Mouse (Mus musculus) retina, embryonic 14.5 days (tissue): ENCODE data around the gene Rhobtb1.

ENCODE experiments used
- DNase-seq: peaks from one replicate; pipeline ENCODE4 v3.0.0-alpha.2; 2015; ENCODE audit warnings: low spot score

Gene Rhobtb1

GRCm38 (mm10) chr10:69275811-69276775 is 124.9 kb downstream of the Rhobtb1 start:
- DNase-seq = no peak

GRCm38 (mm10) chr10:69276920-69277435 is 125.7 kb downstream of the Rhobtb1 start:
- DNase-seq = no peak

GRCm38 (mm10) chr10:69278764-69279606 is 127.8 kb downstream of the Rhobtb1 start:
- no peak for DNase-seq

DNA sequence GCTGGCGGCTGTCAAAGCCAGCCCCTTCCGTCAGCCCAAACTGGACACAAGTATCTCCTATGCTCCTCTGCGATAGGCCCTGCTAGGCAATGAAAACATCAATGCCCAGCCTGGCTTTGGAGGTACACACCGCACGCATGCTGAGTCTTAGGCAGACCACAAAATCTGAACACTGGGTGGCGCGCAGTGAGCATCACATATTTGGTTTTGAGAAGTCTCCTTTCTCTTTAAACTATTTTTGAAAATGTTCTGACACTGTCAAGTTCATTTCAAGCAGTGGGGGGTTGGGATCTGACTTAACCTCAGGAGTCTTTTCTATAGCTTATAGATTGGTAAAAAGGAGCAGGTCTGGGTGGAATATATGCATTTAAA is 128.4 kb downstream of the Rhobtb1 start:
- no peak for DNase-seq

- DNase-seq = no peak
These were observed 135.7 kb downstream of the Rhobtb1 start for GRCm38 (mm10) chr10:69286939-69287338.

DNA sequence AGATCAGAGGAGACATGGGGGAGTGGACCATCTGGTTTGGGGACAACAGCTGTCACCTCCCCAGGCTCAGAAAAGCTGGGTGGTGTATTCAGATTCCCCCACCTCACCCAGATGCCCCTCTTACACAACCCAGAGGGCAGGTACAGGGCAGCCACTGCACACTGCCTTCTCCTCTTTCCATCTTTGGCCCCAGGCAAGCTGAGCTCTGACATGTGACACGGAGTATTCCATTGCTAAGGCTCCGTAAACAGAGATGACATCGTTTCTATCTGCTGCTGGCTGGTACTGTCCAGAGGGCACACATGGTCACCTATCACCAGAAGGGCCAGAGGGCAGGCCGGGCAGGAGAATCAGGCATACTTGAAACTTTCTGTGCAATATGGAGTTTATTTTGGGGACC is 136.9 kb downstream of the Rhobtb1 start:
- DNase-seq = no peak

DNA sequence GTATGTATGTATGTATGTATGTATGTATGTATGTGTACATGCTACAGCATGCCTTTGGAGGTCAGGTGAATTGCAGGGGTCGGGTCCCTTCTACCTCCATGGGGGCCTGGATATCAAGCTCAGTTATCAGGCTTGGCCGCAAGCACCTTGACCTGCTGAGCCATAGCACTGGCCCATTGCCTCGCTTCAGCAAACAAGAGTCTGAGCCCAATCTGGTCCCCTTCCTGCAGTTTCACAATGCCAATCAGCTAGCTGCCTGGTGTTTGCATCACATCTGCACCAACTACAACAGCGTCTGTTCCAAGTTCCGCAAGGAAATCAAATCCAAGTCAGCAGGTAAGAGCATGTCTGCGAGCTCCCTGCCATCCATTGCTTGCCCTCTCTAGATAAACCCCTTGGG is 137.5 kb downstream of the Rhobtb1 start:
- DNase-seq = no peak

GRCm38 (mm10) chr10:69290736-69291135 is 139.5 kb downstream of the Rhobtb1 start:
- no peak for DNase-seq

DNA sequence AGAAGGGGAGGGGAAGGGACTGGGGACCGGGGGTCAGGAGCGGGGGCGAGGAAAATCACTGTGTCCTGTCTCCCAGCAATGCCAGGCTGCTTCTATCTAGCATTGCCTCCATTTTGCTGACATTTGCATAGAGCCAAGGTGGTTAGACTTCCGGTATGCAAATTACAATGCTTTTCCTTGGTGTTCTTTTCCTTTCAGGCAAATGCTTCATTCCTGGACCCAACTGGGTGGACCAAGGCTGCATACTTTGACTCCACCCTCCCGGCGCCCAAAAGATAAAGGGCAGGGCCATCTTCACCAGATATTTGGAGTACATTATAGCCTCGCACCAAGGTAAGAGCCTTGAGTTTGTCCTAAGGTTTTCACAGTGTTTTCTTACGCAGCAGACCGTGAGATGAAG is 144.7 kb downstream of the Rhobtb1 start:
- no peak for DNase-seq

- no peak for DNase-seq
These were observed 148.8 kb downstream of the Rhobtb1 start for GRCm38 (mm10) chr10:69299985-69300384.

DNA sequence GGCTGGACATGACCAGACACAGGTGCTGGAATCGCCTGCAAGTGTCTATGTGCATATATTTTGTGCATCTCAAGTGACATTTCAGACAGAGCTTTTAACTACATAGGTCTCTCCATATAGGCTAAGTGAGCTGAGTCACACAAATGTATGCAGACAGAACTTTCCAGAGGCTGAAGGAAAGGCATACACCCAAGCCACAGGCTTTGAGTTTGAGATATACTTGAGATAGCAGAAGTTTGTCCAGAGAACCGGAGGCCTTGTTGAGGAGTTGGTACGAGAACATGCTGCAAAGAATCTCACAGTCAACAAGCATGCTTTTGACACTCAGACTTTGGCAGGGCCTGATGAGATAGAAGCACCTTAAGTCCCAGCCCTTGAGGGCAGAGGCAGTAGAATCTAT is 151.4 kb downstream of the Rhobtb1 start:
- DNase-seq = no peak

- DNase-seq = no peak
These were observed 153.6 kb downstream of the Rhobtb1 start for GRCm38 (mm10) chr10:69304819-69305218.

DNA sequence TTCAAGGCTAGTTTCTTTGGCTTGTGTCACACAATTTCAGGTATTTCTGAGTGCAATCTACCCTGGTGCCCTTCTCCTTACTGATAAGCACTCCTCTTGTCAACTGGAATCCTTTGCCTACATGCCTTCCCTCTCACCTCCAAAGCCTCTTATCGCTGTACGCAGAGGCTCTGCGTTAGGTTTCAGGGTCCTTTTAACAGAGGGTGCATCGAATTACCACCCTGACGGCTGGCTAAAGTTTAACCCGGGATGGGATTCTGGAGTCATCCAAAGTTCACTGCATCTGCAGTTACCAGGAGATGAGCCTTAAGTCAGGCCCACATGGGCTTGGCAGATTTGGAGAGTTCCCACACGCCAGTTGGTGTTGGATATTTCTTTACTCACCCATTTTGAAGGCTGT is 154.4 kb downstream of the Rhobtb1 start:
- no peak for DNase-seq

- DNase-seq = peak; percentile 57
These were observed 155.0 kb downstream of the Rhobtb1 start for GRCm38 (mm10) chr10:69306205-69306604.

DNA sequence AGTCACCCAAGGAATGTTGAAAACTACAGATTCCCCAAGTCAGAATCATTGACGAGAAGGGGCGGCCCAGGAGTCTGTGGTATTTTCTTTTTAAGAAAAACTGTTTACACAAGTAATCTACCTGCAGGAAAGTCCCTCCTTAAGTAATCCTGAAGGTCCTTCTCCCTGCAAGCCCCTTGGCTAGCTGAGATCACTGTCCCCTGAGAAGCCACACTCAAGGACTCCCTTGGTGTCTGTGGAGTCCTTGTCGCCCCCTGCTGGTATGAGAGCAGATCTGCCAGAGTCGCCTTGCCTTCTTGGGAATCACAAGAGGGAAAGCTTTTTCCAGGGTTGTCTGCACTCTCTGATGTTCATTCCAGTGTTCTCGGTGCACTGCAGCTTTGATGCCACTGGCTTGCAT is 155.8 kb downstream of the Rhobtb1 start:
- DNase-seq = peak; percentile 89

GRCm38 (mm10) chr10:69309109-69309508 is 157.9 kb downstream of the Rhobtb1 start:
- DNase-seq = no peak

DNA sequence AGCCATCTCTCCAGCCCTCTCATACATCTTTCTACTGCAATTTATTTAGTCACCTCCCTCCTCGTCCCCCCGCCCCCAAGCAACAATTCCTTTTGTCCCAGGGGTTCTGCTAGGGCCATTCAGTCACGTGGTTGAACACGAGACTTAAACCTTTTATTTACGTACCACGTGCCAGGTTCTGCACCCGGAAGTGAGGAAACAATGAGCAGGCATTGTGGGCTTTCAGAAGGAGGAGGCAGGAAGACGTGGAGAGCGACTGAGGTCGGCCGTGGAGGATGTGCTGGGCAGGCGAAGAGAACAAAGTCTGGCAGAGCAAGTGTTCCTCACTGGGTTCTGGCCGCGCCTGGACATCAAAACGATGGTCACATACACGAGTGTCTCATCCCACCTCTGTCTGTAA is 160.6 kb downstream of the Rhobtb1 start:
- no peak for DNase-seq

DNA sequence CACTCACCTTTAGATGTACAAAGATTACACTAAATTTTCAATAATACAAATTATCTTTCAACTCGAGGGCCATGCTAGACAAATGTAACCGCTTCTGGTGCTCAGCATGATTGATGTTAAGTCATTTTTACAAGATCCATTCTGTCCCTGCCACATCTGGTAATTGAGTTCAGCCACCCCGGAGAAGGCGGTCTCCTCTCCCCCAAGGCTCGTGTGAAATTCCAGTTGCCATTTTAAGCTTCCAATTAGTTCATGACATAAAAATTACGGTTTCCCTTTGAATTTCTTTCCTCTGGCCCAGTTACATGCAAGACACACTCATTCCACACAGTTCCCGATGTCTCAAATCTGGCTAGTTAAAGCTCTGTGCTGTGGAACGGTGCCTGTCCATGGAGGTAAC is 162.7 kb downstream of the Rhobtb1 start:
- no peak for DNase-seq

DNA sequence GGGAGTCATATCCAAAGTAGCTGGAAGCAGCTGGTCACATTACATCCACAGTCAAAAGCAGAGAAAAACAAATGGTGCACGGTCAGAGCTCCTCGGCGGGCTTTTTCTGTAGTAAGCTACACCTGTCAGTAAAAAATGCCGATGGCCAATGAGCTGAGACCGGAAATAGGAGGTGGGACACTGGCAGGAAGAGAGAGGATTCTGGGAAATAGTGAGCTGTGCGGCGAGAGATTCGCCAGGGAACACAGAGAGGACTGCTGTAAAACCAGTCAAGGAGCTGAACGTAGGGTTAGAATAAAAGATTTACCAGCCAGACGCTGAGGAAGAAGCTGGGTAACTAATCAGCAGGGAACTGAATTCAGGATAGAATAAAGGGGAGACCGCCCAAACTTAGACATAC is 167.3 kb downstream of the Rhobtb1 start:
- DNase-seq = no peak

DNA sequence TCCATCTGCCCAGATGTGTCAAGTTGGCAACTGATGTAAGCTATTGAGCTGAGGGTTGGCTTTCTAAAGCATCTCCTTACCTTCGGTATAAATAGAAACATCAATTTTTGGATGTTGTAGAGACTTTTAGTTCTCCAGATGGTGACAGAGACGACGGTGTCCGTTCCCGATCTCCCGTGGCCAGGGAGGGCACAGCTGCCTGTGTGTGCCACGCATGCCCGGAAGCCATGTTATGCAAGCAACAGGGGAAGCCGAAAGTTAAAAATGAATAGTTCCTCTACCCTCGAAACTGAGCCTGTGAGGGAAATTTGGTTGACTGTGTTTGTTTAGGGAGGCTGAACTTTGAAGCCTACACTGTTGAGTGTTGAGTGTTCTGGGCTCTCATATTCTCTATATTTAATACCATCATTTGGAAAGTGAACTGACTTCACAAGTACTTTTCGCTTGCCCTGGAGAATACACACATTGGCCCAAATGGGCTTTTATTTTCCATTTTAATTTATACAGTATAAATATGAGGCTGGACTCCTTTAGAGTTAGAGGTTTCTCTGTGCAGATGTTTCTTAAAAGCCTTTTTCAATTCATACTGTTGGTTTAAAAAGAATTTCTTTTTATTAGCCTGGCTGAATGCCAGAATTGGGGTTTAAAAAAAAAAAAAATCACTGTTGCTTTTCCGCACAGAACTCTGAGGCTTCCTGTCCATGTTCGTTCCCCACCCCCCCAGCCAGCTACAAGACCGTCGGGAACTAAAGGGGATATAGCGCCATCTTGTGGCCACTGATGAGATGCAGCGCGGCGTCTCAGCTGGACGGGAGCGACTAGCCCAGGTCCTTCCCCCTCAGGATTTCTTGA is 169.7 kb downstream of the Rhobtb1 start:
- DNase-seq = peak; percentile 93

- no peak for DNase-seq
These were observed 170.3 kb downstream of the Rhobtb1 start for GRCm38 (mm10) chr10:69321519-69322035.

- no peak for DNase-seq
These were observed 172.8 kb downstream of the Rhobtb1 start for GRCm38 (mm10) chr10:69323986-69324385.
